Mouse (Mus musculus) liver, postnatal 0 days (tissue): ENCODE results near the gene Gmfb. TPM values are rescaled to one million over a fixed set of nuclear protein-coding genes. Genes with fewer than 3 reads are reported as not detected.

ENCODE experiments used
- ATAC-seq: fragments of 200-750 bp; cut with Nextera tagmentation; 2 replicates; pipeline ENCODE4 v1.8.0; 2017; ENCODE audit warnings: mild to moderate bottlenecking, moderate library complexity
- DNase-seq: peaks from one replicate; pipeline ENCODE4 v3.0.0-alpha.2; 2016
- H3K27ac ChIP-seq: fragments of 300-500 bp; sonication (generic); 2 replicates; pipeline ENCODE4 v1.5.1; 2014; ENCODE audit warnings: antibody characterized with exemption, moderate library complexity, mild to moderate bottlenecking, low read depth
- H3K27me3 ChIP-seq: fragments of 300-500 bp; sonication (generic); 2 replicates; pipeline ENCODE4 v1.6.1; 2014; ENCODE audit warnings: low read length, control low read depth, mixed read lengths; ENCODE audit not compliant: insufficient read depth
- H3K36me3 ChIP-seq: fragments of 300-500 bp; sonication (generic); replicated peaks from 2 replicates; pipeline ENCODE4 v1.6.1; 2014; ENCODE audit warnings: mild to moderate bottlenecking, control low read depth, low read length, moderate library complexity, mixed read lengths; ENCODE audit not compliant: insufficient read depth
- H3K4me1 ChIP-seq: fragments of 300-500 bp; sonication (generic); 2 replicates; pipeline ENCODE4 v1.6.1; 2014; ENCODE audit warnings: antibody characterized with exemption, mild to moderate bottlenecking, control low read depth; ENCODE audit not compliant: insufficient read depth
- H3K4me2 ChIP-seq: fragments of 300-500 bp; sonication (generic); 2 replicates; pipeline ENCODE4 v1.6.1; 2014; ENCODE audit warnings: low read depth, mild to moderate bottlenecking, low read length, moderate library complexity, mixed read lengths
- H3K4me3 ChIP-seq: fragments of 300-500 bp; sonication (generic); 2 replicates; pipeline ENCODE4 v1.5.1; 2014; ENCODE audit warnings: low read depth, low read length
- H3K9ac ChIP-seq: fragments of 300-500 bp; sonication (generic); replicated peaks from 2 replicates; pipeline ENCODE4 v1.6.1; 2014; ENCODE audit warnings: mild to moderate bottlenecking, moderate library complexity
- H3K9me3 ChIP-seq: fragments of 300-500 bp; sonication (generic); 2 replicates; pipeline ENCODE4 v1.6.1; 2016; ENCODE audit warnings: mild to moderate bottlenecking, control low read depth, low read length, mixed read lengths
- CTCF ChIP-seq: sonication (generic); IDR thresholded peaks from 2 replicates; pipeline ENCODE4 v1.5.1; 2016; ENCODE audit warnings: antibody characterized with exemption, low read depth
- EP300 ChIP-seq: IDR thresholded peaks from 2 replicates; pipeline ENCODE4 v1.6.1; 2016; ENCODE audit warnings: antibody characterized with exemption, low read depth, mild to moderate bottlenecking
- WGBS: fragments of 180-500 bp; shearing (Covaris S2); extraction: QIAGEN DNeasy Blood & Tissue Kit; methylation state at CpG from one replicate; pipeline ENCODE4 v1.1.7; 2014; ENCODE audit not compliant: insufficient replicate concordance; 5-methylcytosine and 5-hydroxymethylcytosine counted together
- polyA plus RNA-seq: library from polyadenylated mRNA; unstranded; fragments of >200 nt; fragmentation: Nextera tagmentation; extraction: Ambion mirVana; gene quantifications from 2 replicates; pipeline ENCODE4 v1.2.1, GENCODE M21; 2015

Gmfb gene
- polyA plus RNA-seq, 1 experiment from 2014 or later = 30.0 TPM

- Histone ChIP-seq H3K9ac (no peak overlapping the region), H3K36me3 (peaks cover 36% of the 10 kb centered on the region), H3K27ac (no peak overlapping the region), H3K4me3 (no peak overlapping the region), H3K9me3 (no peaks in the 10 kb centered on the region), H3K4me1 (no peaks in the 10 kb centered on the region), H3K27me3 (no peaks in the 10 kb centered on the region), H3K4me2 (no peak overlapping the region)
- ATAC-seq = no peak
- DNase-seq = no peak
- WGBS = 77% methylated on average over 11 of the region's 11 CpGs
- TF ChIP-seq EP300 = no peak
- TF ChIP-seq CTCF = no peak
Observed at GRCm38 (mm10) chr14:46845706-46846105, 23.7 kb upstream of the Gmfb start.

GRCm38 (mm10) chr14:46839326-46839725, 17.3 kb upstream of the Gmfb start:
- H3K9me3 ChIP-seq = no peaks in the 10 kb centered on the region
- no peak for DNase-seq
- H3K4me3 ChIP-seq = no peak overlapping the region
- H3K4me2 ChIP-seq = no peak overlapping the region
- no peak for ATAC-seq
- H3K9ac ChIP-seq = no peak overlapping the region
- 70% methylated on average over 4 of the region's 4 CpGs for WGBS
- H3K4me1 ChIP-seq = 0 out of 2 replicates have a peak, but pooled peaks cover 2% of the 10 kb centered on the region
- no peaks in the 10 kb centered on the region for H3K27me3 ChIP-seq
- H3K27ac ChIP-seq = no peak overlapping the region
- peaks cover 24% of the 10 kb centered on the region; the same call in 1 of the 2 replicates for H3K36me3 ChIP-seq
- TF ChIP-seq CTCF = no peak
- no peak for TF ChIP-seq EP300

DNA sequence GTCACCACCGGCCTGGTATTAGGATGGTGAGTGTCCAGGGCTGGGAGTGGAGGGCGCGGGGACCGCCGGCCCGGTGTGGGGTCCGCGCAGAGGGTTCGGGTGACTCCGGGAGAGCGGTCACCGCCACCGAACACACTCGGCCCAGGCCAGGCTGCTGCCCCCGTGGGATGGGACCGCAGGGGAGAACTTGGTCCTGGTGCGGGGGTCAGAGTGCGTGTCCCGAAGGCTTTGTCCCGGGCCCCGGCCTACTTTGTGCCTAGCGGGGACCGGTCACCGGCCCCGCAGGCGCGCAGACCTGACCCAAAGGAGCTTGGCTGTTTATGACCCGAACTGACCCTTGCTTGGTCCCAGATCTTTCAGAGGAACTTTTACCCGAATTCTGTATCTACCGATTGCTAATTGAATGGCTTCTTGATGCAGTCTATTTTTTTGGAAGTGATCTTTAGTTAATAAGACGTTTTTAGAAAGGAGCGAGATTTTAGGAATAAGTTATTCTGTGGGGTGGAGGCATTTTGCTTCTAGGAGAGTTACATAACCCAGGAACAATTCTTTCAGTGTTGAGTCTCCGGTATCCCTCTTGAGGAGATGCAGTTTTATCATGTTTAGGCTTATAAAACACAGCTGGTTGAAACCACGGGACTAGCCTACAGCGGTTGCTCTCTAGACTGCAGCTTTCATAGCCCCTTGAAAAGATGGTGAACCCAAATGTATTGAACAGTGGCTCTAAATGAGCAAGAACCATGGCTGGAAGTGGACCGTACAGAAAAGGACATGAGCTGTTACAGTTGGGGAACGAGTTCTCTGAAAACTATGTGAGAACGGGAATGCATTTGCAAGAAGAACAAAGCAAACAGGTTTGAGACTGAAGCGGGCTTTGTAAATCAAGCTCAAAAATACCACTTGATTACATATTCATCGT, 10.6 kb upstream of the Gmfb start:
- Histone ChIP-seq H3K9ac (peak overlapping the region; percentile 89), H3K4me3 (peak overlapping the region; percentile 93), H3K9me3 (no peaks in the 10 kb centered on the region), H3K36me3 (no peaks in the 10 kb centered on the region), H3K27ac (peak overlapping the region; percentile 79), H3K27me3 (no peaks in the 10 kb centered on the region), H3K4me1 (peaks cover 18% of the 10 kb centered on the region; the same call in 1 of the 2 replicates), H3K4me2 (peak overlapping the region; percentile 90)
- WGBS = 6% methylated on average over 40 of the region's 40 CpGs
- ATAC-seq = peak; percentile 58
- DNase-seq = no peak
- TF ChIP-seq CTCF = no peak
- TF ChIP-seq EP300 = no peak

- Histone ChIP-seq H3K27ac (peak within 1 kb of the TSS; percentile 86), H3K36me3 (no peaks in the 10 kb centered on the region), H3K9ac (peak within 1 kb of the TSS; percentile 89), H3K4me2 (peak within 1 kb of the TSS; percentile 90), H3K9me3 (no peaks in the 10 kb centered on the region), H3K4me1 (peaks cover 24% of the 10 kb centered on the region), H3K27me3 (no peaks in the 10 kb centered on the region), H3K4me3 (peak within 1 kb of the TSS; percentile 93)
- under 1% methylated on average over 32 of the region's 32 CpGs for WGBS
- peak; percentile 97 for DNase-seq
- TF ChIP-seq CTCF = peak; percentile 66
- TF ChIP-seq EP300 = 0 out of 2 replicates have a peak, but pooled peaks have one; percentile 9
- ATAC-seq = peak; percentile 99
Observed at GRCm38 (mm10) chr14:46831837-46832333, 9.8 kb upstream of the Gmfb start, which contains the start of gene Cgrrf1. Gene Cgrrf1 (plus strand): TSS chr14:46832125.

DNA sequence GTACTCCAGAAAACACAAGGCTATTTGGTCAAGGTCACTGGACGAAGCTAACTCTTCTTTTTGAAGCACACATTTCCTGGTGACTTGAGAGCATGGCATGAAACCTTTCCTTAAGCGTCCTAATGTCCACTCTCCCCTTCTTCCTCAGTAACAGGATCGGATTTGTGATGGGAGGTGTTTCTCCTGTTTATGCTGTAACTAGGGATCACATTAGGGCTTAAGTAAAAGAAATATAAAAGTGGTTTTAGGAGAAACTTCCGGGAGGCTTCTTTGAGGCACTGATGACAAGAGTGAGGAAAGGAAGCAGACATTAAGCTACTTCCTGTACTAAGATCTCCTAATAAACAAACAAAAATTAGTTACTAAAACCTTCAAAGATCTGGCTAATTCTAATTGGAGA, 9.3 kb upstream of the Gmfb start:
- H3K9me3 ChIP-seq = no peaks in the 10 kb centered on the region
- DNase-seq (no peak), ATAC-seq (no peak)
- H3K4me1 ChIP-seq = peaks cover 24% of the 10 kb centered on the region
- no peak for TF ChIP-seq CTCF
- no peak for TF ChIP-seq EP300
- no peaks in the 10 kb centered on the region for H3K27me3 ChIP-seq
- peak overlapping the region; percentile 89 for H3K9ac ChIP-seq
- WGBS = 0% methylated on average over 4 of the region's 4 CpGs
- H3K4me3 ChIP-seq = peak overlapping the region; percentile 93
- peak overlapping the region; percentile 86 for H3K27ac ChIP-seq
- H3K36me3 ChIP-seq = no peaks in the 10 kb centered on the region
- H3K4me2 ChIP-seq = peak overlapping the region; percentile 90

DNA sequence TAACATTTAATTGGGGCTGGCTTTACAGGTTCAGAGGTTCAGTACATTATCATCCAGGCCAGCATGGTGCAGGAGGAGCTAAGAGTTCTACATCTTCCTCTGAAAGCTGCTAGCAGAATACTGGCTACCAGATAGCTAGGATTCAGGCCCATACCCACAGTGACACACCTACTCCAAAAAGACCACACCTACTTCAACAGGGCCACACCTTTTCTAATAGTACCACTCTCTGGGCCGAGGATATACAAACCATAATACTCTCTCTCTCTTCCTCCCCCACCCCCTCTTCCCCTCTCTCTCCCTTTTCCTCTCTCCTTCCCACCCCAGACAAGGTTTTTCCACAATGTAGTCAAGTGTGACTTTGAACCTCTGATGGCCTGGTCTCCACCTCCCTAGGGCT, 5.4 kb upstream of the Gmfb start:
- Histone ChIP-seq H3K9ac (no peak overlapping the region), H3K27ac (no peak overlapping the region)
- TF ChIP-seq CTCF (no peak), EP300 (no peak)

More for the DNA sequence above, 5.4 kb upstream of the Gmfb start:
- DNase-seq (no peak), ATAC-seq (no peak)
- H3K27me3 ChIP-seq = no peaks in the 10 kb centered on the region
- no peak overlapping the region for H3K4me3 ChIP-seq
- no peak overlapping the region for H3K4me2 ChIP-seq
- 43% methylated on average over 1 of the region's 1 CpGs for WGBS
- no peaks in the 10 kb centered on the region for H3K36me3 ChIP-seq
- no peaks in the 10 kb centered on the region for H3K9me3 ChIP-seq
- peaks cover 15% of the 10 kb centered on the region for H3K4me1 ChIP-seq
